Mouse (Mus musculus): ENCODE results near the gene Asprv1.

The Asprv1 gene

DNA sequence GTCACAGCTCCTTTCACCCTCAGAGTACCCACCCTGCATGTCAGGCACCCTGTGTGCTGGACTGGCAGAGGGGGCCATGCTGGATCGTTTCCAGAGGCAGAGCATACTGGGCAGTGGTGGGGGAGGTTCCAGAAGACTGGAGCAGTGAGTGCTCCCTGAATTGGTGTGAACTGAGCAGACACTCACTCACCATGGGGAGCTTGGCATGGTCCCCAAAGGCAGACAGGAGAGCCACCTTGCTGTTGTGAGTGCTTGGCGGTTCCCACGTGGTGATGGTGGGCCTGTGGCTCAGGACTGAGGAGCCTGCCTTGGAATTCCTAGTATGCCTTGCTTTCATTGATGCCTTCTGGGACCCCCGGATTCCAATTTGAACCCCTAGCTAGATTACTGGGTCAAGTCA lies 4.8 kb upstream of the Asprv1 start:
- DNase-seq: no peak

DNA sequence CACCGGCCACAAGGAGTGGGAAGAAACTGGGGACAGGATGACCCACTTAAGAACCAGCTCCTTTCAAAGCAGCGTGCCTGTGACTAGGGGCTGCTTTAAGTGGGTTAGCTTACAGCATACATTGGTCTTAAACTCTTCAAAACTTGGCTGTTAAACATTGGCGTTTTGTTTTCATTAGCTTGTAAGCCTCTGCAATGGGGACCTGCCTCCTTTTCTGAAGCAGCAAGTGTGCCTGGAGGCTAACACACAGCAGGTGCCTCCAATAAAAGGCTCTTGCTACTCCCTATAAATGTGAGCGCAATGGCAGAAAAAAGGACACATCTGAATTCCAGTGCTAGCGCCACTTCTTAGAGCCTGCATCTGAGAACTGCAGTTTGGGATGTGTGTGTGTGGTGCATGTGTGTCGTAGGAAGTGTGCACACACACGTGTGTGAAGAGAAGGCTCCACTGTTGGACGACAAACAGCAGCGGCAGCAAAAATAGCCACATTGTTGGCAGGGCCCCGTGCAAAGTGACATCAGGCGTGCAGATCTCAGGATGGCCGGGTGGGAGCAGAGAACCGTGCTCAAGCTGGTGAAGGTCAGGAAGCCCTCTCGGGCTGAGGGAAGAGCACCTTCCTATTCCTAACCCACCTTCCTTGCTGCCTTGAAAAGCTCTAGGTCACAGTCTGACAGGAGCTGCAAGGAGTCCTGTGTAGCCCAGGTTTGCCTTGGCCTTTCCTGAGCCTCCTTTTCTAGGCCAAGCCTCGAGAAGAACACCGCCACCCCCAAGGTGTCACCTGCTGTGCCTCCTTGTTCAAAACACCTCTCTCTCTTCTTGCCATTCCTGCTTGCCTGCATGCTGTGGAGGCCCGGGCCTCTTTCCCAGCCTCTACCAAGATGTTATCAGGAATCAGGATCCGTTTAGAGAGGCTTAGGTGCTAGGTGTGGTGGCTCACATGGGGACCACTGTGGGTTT lies 3.6 kb upstream of the Asprv1 start:
- peak; percentile 18 for DNase-seq

GRCm38 (mm10) chr6:86630141-86630540 lies 2.2 kb downstream of the Asprv1 start:
- no peak for DNase-seq

DNA sequence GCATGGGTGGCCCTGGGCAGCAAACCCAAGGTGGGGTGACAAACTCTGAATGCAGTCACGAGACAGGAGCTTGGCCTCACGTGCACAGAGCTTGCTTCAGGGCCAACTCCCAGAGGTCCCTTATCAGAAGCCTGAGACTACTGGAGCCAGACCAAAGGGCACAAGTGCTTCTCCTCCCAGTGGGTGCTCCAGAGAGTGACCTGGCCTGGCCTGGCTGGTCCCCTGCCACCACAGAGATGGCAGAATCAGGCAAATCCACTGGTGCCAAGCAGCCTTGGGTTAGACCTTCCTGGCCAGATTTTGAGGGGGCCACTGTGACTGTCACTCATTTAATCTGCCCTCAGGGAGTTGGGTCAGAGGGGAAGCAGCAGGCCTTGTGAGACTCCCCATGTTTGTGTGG lies 8.5 kb downstream of the Asprv1 start:
- no peak for DNase-seq

- no peak for DNase-seq
Measured at GRCm38 (mm10) chr6:86637171-86637835, 9.3 kb downstream of the Asprv1 start.

DNA sequence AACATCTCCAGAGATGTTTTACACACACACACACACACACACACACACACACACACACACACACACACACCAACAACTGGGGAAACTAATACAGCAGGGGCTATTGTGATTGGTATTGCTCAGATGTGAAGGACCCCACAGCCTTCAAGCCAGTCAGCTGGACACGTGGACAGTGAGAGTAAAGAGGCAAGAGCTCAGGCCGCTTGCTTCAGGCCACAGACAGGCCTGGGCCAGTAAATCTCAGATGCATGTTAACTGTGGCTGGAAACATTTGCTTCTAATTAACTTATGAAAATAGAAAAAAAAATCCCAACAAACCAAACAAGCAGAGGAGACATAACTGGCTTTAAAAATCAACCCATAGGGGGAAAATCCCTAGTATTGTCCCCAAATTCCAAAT lies 9.9 kb downstream of the Asprv1 start:
- no peak for DNase-seq

DNA sequence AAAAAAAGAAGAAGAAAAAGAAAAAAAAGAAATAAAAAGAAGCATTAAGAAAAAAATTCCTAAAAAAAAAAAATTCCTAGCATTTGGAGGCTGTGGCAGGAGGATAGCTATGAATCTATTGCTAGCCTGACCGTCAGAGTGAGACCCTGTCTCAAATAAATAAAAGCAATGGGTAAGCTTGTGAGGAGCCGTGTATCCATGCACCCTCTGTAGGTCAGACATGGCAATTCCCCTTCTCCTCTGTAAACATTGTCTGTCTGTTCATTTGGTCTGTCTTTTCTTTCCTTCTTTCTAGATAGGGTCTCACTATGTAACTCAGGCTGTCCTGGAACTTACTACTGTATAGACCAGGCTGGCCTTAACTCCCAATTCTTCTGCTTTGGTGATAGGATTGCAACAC lies 10.5 kb downstream of the Asprv1 start:
- DNase-seq: no peak

GRCm38 (mm10) chr6:86639180-86640160 lies 11.5 kb downstream of the Asprv1 start:
- no peak for DNase-seq

DNA sequence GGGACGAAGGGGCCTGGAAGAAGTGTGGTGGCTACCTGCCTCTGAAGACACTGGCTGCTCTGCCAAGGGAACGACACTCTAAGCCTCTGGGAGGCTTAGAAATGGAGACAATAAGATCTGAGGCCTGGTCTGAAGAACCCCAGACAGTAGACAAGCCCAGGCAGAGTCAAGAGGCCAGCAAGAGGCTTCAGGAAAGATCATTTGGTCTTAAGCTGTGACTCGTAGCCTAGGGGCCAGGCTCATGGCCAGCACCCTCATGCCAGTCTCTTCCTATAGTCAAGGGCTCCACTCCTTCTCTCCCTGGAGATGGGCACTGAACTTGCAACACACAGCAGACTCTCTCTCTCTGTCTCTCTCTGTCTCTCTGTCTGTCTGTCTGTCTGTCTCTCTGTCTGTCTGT lies 12.2 kb downstream of the Asprv1 start:
- DNase-seq: no peak

GRCm38 (mm10) chr6:86640776-86641175 lies 12.8 kb downstream of the Asprv1 start:
- DNase-seq: no peak

GRCm38 (mm10) chr6:86641716-86642115 lies 13.8 kb downstream of the Asprv1 start:
- no peak for DNase-seq

- DNase-seq: no peak
Measured at GRCm38 (mm10) chr6:86644775-86645400, 16.9 kb downstream of the Asprv1 start.

DNA sequence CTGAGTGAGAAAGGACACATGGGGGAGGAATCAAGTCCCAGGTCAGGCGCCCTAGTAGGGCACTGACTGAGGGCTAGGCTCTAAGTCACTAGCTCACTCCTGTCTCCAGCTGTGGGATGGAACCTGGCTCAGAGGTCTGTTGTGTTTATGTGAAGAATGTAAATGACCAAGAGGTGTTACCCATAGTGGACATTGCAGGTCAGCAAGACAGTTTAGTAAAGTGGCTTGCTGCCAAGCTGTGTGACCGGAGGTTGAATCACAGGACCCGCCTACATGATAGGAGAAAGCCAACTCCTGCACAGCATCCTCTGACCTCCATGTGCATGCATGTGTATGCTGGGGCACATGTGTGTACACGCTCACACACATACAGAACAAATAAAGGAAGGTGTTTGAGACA lies 17.6 kb downstream of the Asprv1 start:
- no peak for DNase-seq

- no peak for DNase-seq
Measured at GRCm38 (mm10) chr6:86646143-86646542, 18.2 kb downstream of the Asprv1 start.

DNA sequence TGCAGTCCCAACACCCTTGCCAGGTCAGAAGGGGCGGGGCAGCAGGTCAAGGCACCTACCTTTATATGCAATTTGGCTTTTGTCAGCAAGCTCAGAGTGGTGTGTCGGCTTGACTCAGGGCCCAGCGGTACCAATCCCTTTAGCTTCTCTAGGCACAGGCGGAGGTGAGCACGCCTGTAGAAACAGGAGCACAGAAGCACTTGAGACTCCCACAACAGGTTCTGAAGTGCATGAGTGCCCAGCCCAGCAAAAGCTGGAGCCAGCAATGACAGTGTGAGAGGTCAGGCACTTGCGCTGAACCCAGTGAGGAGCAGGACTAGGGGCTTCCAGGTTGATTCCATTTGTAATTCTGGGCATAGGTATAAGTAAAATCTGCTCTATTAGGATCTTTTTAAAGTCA lies 25.1 kb downstream of the Asprv1 start:
- DNase-seq: no peak

DNA sequence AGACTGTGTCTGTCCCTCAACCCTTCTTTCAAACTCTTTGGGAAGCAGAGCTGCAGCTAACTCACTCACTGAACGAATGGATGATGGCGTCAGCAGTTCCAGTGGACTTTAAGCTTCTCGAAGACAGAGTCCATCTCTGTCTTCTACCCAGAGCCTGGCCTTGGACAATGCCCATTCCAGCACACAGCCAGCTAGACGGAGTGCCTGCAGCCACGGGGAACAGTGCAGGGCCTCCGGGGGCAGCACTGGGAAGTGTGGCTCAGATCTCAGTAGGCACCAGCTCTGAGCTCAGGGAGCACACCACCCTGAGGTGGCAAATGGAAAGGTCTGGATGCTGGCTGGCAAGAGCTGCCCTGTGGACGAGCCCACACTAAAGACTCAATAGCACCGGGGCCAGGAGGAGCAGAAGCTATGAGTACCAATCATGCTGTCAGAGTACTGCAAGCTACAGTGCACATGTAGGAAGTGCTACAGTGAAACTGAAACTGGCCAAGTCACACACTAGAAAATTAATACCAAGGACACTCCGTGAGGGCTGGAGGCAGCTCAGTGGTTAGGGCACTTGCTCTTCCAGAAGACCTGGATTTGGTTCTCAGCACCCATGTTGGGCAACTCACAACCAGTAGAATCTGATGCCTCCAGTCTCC lies 26.4 kb downstream of the Asprv1 start:
- no peak for DNase-seq

DNA sequence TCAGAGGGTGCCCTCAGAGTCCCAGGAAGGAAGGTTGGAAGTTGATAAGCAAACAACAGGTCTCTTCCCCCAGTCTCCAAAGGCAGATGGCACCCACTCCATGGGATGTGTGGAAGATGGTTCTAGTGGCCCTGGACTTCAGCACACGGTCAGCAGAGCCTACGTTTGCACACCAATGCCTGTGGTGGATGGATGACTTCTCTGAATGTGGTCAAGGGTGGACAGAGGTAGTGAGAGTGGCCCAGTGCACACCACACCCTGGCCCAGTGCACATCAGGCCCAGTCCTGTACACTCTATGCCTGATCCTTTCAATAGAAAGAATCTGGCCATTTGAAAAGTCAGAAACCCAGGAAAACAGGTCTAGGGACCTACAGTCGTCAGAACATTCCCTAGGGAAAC lies 30.5 kb downstream of the Asprv1 start:
- DNase-seq: no peak

DNA sequence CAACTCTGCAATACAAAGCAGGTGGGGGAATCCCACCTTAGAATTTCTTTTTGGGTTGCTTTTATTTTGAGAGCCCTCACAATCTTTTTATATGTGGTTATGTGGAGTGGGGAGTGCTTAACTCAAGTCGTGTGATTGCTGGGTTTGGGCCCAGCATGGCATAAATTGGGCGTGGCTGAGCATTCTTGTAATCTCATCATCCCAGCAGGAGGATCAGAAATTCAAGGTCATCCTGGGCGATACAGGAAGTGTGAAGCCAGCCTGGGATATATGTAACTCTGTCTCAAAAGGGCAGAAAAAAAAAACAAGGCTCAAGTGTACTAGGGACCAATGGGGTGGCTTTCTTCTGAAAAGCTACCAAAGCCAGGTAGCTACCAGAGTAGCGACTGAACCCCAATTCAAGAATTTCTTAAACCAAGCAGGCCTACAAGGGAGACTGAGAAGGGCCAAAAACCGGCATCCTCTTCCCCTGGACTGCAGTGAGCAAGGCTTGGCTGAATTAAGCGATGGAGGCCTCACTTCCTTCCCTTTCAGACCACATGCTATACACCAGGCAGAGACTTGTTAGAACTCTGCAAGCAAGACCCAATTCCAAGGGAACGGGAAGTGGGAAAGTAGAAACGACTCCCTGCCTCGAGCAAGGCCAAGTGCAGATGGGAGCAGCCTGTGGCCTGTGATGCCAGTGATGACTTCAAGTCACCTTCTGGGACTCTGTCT lies 32.4 kb downstream of the Asprv1 start:
- DNase-seq: no peak

DNA sequence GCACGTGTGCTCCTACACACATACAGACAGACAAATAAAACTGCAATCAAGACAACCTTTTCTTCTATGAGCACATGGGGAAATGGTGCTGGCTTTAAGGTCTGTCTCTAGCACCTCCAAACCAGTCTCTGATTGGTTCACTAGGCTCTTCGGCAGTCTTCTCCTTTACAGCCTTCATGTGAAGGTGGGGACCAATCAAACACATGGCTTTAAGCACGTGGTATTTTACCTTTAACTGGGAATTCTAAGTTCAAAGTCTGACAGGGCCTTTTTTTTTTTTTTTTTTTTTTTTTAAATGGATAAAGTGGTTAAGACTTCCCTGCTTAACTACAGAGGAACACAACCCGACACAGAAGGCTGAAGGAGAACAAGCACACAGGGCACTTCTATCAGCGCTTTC lies 37.1 kb downstream of the Asprv1 start:
- DNase-seq: no peak

- no peak for DNase-seq
Measured at GRCm38 (mm10) chr6:86665560-86666307, 37.8 kb downstream of the Asprv1 start.

- no peak for DNase-seq
Measured at GRCm38 (mm10) chr6:86667061-86667460, 39.1 kb downstream of the Asprv1 start.

Measured in layer of hippocampus, adult 9-11 months (tissue).